Mouse (Mus musculus): ENCODE data around the gene Arl13b. TPM values are rescaled to one million over a fixed set of nuclear protein-coding genes. Genes with fewer than 3 reads are reported as not detected.

Gene Arl13b
- polyA plus RNA-seq, 1 experiment from 2014 or later = 17.1 TPM

- Histone ChIP-seq H3K27ac (no peak overlapping the region), H3K36me3 (replicated peaks) (no peaks in the 10 kb centered on the region), H3K4me1 (no peaks in the 10 kb centered on the region), H3K9ac (no peak overlapping the region), H3K4me3 (replicated peaks) (no peak overlapping the region), H3K4me2 (no peak overlapping the region), H3K27me3 (no peaks in the 10 kb centered on the region), H3K9me3 (no peaks in the 10 kb centered on the region)
- 94% methylated on average over 6 of the region's 6 CpGs for WGBS
- no peak for ATAC-seq (ENCODE audit: low FRiP score)
These were observed 91.5 kb downstream of the Arl13b start for GRCm38 (mm10) chr16:62755307-62755706.

- Histone ChIP-seq H3K9me3 (no peaks in the 10 kb centered on the region), H3K9ac (no peak overlapping the region), H3K4me1 (no peaks in the 10 kb centered on the region), H3K4me2 (no peak overlapping the region), H3K36me3 (replicated peaks) (no peaks in the 10 kb centered on the region), H3K27ac (no peak overlapping the region), H3K4me3 (replicated peaks) (no peak overlapping the region), H3K27me3 (no peaks in the 10 kb centered on the region)
- 88% methylated on average over 1 of the region's 1 CpGs for WGBS
- ATAC-seq (ENCODE audit: low FRiP score) = no peak
These were observed 93.2 kb downstream of the Arl13b start for GRCm38 (mm10) chr16:62753597-62753996.

- H3K27me3 ChIP-seq = no peaks in the 10 kb centered on the region
- no peak overlapping the region for H3K9ac ChIP-seq
- no peak overlapping the region for H3K27ac ChIP-seq
- ATAC-seq (ENCODE audit: low FRiP score) = no peak
- no peaks in the 10 kb centered on the region for H3K36me3 ChIP-seq (replicated peaks)
- no peak overlapping the region for H3K4me2 ChIP-seq
- H3K9me3 ChIP-seq = no peaks in the 10 kb centered on the region
- WGBS = 81% methylated on average over 4 of the region's 4 CpGs
- no peak overlapping the region for H3K4me3 ChIP-seq (replicated peaks)
- H3K4me1 ChIP-seq = no peaks in the 10 kb centered on the region
These were observed 93.8 kb downstream of the Arl13b start for GRCm38 (mm10) chr16:62753079-62753478.

GRCm38 (mm10) chr16:62745875-62746274 is 101.0 kb downstream of the Arl13b start:
- no peaks in the 10 kb centered on the region for H3K27me3 ChIP-seq
- H3K9me3 ChIP-seq = no peaks in the 10 kb centered on the region
- no peaks in the 10 kb centered on the region for H3K36me3 ChIP-seq (replicated peaks)
- ATAC-seq (ENCODE audit: low FRiP score) = no peak
- H3K27ac ChIP-seq = no peak overlapping the region
- no peak overlapping the region for H3K4me3 ChIP-seq (replicated peaks)
- 76% methylated on average over 2 of the region's 2 CpGs for WGBS
- no peak overlapping the region for H3K4me2 ChIP-seq
- no peaks in the 10 kb centered on the region for H3K4me1 ChIP-seq
- no peak overlapping the region for H3K9ac ChIP-seq

Small RNA genes within 50 kb of the gene (microRNA-seq; reads per million reads assigned to microRNA genes)
- gene Gm25986 = not detected

Other genes starting within 250 kb of the Arl13b start
- 12.5 and 12.6 TPM in 2 replicates for gene Nsun3, start 60.2 kb downstream of the Arl13b start, polyA plus RNA-seq (2016; fragmentation: Nextera tagmentation; extraction: Ambion mirVana)
- gene Stx19, start 32.4 kb downstream of the Arl13b start, polyA plus RNA-seq (2016; fragmentation: Nextera tagmentation; extraction: Ambion mirVana) = 0.64 TPM in 2 replicates
- gene Pros1, start 7.3 kb upstream of the Arl13b start, polyA plus RNA-seq (2016; fragmentation: Nextera tagmentation; extraction: Ambion mirVana) = 13.0 and 13.1 TPM in 2 replicates